ENCODE assay signal across 18 mouse cellular contexts in genomic region chr9:45851776-45852175, GRCm38 (mm10).
"Had no signal": no experiment of that assay in that cellular context is flagged by ENCODE, and none has a peak within 500 bp of the region (broad histone marks: within the 10 kb centered on the region; RNA-seq: fewer than 3 reads in every experiment).

No protein-coding gene starts in this region.

- H3K27me3 ChIP-seq: liver, embryonic 13.5 days; midbrain, embryonic 12.5 days; neural tube, embryonic 13.5 days had no signal

- H3K4me1 ChIP-seq: midbrain, embryonic 12.5 days had no signal

- H3K4me2 ChIP-seq: midbrain, embryonic 12.5 days; neural tube, embryonic 13.5 days had no signal

- H3K9ac ChIP-seq: liver, embryonic 13.5 days; midbrain, embryonic 12.5 days; neural tube, embryonic 13.5 days had no signal

- DNase-seq: kidney, adult 8-10 months; kidney, postnatal 25 days; layer of hippocampus, postnatal 36 days; liver, embryonic 13.5 days; lung, adult 2 months; lung, postnatal 14 days; lung, postnatal 4 days; retina, postnatal 1 day; right cerebral cortex, postnatal 25 days; spleen, adult 18-20 months; thymus, adult 2 months; thymus, postnatal 4 days had no signal

- H3K27ac ChIP-seq: midbrain, embryonic 12.5 days had no signal

- ATAC-seq: intestine, postnatal 0 days; midbrain, embryonic 16.5 days had no signal

- H3K9me3 ChIP-seq: liver, embryonic 13.5 days; midbrain, embryonic 12.5 days; neural tube, embryonic 13.5 days had no signal

- H3K4me3 ChIP-seq: left cerebral cortex, adult 2 months; liver, embryonic 13.5 days; midbrain, embryonic 12.5 days; myocyte; neural tube, embryonic 13.5 days had no signal
